Mouse (Mus musculus) heart, postnatal 4 days (tissue): ENCODE measurements at regions not wholly inside any gene's neighbourhood (a gene's known extent, or its start where the extent isn't known, plus 50 kb on each side); places are given as distances from the start of the nearest gene placed in this dataset.
"Not testable (repeated sequence)": the region's sequence is repeated elsewhere in the genome, so short reads cannot be mapped to it uniquely, and the experiment has no call there.

Experiments used
- DNase-seq: peaks from one replicate; pipeline ENCODE4 v3.0.0; 2021

- not testable (repeated sequence) for DNase-seq
Measured at GRCm38 (mm10) chr13:16490680-16491079, 479.0 kb downstream of the Inhba start.

- DNase-seq, result no peak
Measured at GRCm38 (mm10) chr13:16498052-16498451, 486.4 kb downstream of the Inhba start.

- DNase-seq, result no peak
Measured at GRCm38 (mm10) chr13:16512876-16513275, 501.2 kb downstream of the Inhba start.

GRCm38 (mm10) chr13:16515195-16515594 lies 503.5 kb downstream of the Inhba start:
- DNase-seq, result no peak

- DNase-seq, result no peak
Measured at GRCm38 (mm10) chr13:16529036-16529435, 517.4 kb downstream of the Inhba start.

- no peak for DNase-seq
Measured at GRCm38 (mm10) chr13:16543771-16544170, 532.1 kb downstream of the Inhba start.

- DNase-seq, result no peak
Measured at GRCm38 (mm10) chr13:16550060-16550459, 538.4 kb downstream of the Inhba start.

- no peak for DNase-seq
Measured at GRCm38 (mm10) chr13:16564988-16565387, 553.3 kb downstream of the Inhba start.

GRCm38 (mm10) chr13:16574069-16574468 lies 562.4 kb downstream of the Inhba start:
- no peak for DNase-seq

- DNase-seq, result no peak
Measured at GRCm38 (mm10) chr13:16586286-16586685, 574.6 kb downstream of the Inhba start.

- DNase-seq, result no peak
Measured at GRCm38 (mm10) chr13:16619755-16620154, 608.1 kb downstream of the Inhba start.

- no peak for DNase-seq
Measured at GRCm38 (mm10) chr13:16626584-16626983, 614.9 kb downstream of the Inhba start.

- DNase-seq, result no peak
Measured at GRCm38 (mm10) chr13:16633445-16634092, 621.9 kb downstream of the Inhba start.

GRCm38 (mm10) chr13:16636251-16636650 lies 624.6 kb downstream of the Inhba start:
- DNase-seq, result no peak

- no peak for DNase-seq
Measured at GRCm38 (mm10) chr13:16641611-16642449, 630.2 kb downstream of the Inhba start.

- DNase-seq, result no peak
Measured at GRCm38 (mm10) chr13:16642450-16642994, 630.9 kb downstream of the Inhba start.

GRCm38 (mm10) chr13:16645311-16645710 lies 633.7 kb downstream of the Inhba start:
- no peak for DNase-seq

- no peak for DNase-seq
Measured at GRCm38 (mm10) chr13:16646056-16646455, 634.4 kb downstream of the Inhba start.

GRCm38 (mm10) chr13:16646649-16647048 lies 635.0 kb downstream of the Inhba start:
- no peak for DNase-seq

- DNase-seq, result no peak
Measured at GRCm38 (mm10) chr13:16656110-16656509, 644.5 kb downstream of the Inhba start.

GRCm38 (mm10) chr13:16659894-16660293 lies 648.2 kb downstream of the Inhba start:
- DNase-seq, result peak; percentile 7

- no peak for DNase-seq
Measured at GRCm38 (mm10) chr13:16668652-16669051, 657.0 kb downstream of the Inhba start.

- no peak for DNase-seq
Measured at GRCm38 (mm10) chr13:16669281-16669680, 657.6 kb downstream of the Inhba start.
